Mouse (Mus musculus) adrenal gland (tissue): ENCODE measurements at regions not wholly inside any gene's neighbourhood (a gene's known extent, or its start where the extent isn't known, plus 50 kb on each side); places are given as distances from the start of the nearest gene placed in this dataset.

Experiments used
- intact Hi-C: fragments of 180-260 bp; cut with DNase I; formaldehyde crosslinking; loops from one replicate; pipeline ENCODE4 v1.15.1; 2025

- intact Hi-C loops = no loop called here
Measured at GRCm38 (mm10) chr10:51961497-51961896, 60.8 kb upstream of the Vgll2 start.

GRCm38 (mm10) chr10:51963671-51964070 is 58.6 kb upstream of the Vgll2 start:
- intact Hi-C loops = no loop called here

- intact Hi-C loops = no loop called here
Measured at GRCm38 (mm10) chr10:51970113-51970512, 52.2 kb upstream of the Vgll2 start.
